In genomic region chr3:87616354-87616753, GRCm38 (mm10) we compare ENCODE assay signal across 10 mouse cellular contexts. TPM values are rescaled to one million over a fixed set of nuclear protein-coding genes. Genes with fewer than 3 reads are reported as not detected.
DNase-seq lines count a peak whose midpoint lies in the region; ATAC-seq lines count a peak whose summit lies in the region.
"Had no signal": no experiment of that assay in that cellular context is flagged by ENCODE, and none has a peak within 500 bp of the region (broad histone marks: within the 10 kb centered on the region; RNA-seq: fewer than 3 reads in every experiment).

No protein-coding gene starts in this region.

- peak overlapping the region; percentile 67; the same call in 1 of the 2 replicates for H3K4me2 ChIP-seq in heart, embryonic 11.5 days
- H3K4me2 ChIP-seq in intestine, embryonic 14.5 days (ENCODE audit: low read length): peak overlapping the region; percentile 61

- H3K4me3 ChIP-seq in heart, embryonic 11.5 days (ENCODE audit: low read depth, low read length): no peak overlapping the region; the same call in 1 of the 2 replicates
- H3K4me3 ChIP-seq in intestine, embryonic 14.5 days (ENCODE audit: low read depth, low read length): no peak overlapping the region

- peak overlapping the region; percentile 91; the same call in 1 of the 2 replicates for H3K9ac ChIP-seq in heart, embryonic 11.5 days (ENCODE audit: low read depth, low read length)
- H3K9ac ChIP-seq in intestine, embryonic 14.5 days (ENCODE audit: low read length): no peak overlapping the region

- no peaks in the 10 kb centered on the region for H3K9me3 ChIP-seq in heart, embryonic 11.5 days (replicated peaks; ENCODE audit: control insufficient read depth, low read length)
- H3K9me3 ChIP-seq in intestine, embryonic 14.5 days (ENCODE audit: control insufficient read depth, low read length): no peaks in the 10 kb centered on the region

- peaks cover 20% of the 10 kb centered on the region for H3K4me1 ChIP-seq in heart, embryonic 11.5 days (ENCODE audit: control insufficient read depth, insufficient read depth, low read length)
- peaks cover 25% of the 10 kb centered on the region for H3K4me1 ChIP-seq in intestine, embryonic 14.5 days (replicated peaks; ENCODE audit: control insufficient read depth, insufficient read depth, low read length)

- WGBS in heart, embryonic 11.5 days (ENCODE audit: insufficient replicate concordance): 57% methylated on average over 4 of the region's 4 CpGs
- WGBS in intestine, embryonic 14.5 days: 57% methylated on average over 4 of the region's 4 CpGs

- no peak for DNase-seq in heart, postnatal 4 days
- peak; percentile 36 for DNase-seq in MN1 (ENCODE audit: low spot score)
- no peak for DNase-seq in intestine, embryonic 14.5 days (ENCODE audit: low spot score)
- no peak for DNase-seq in ovary, adult 18-20 months (ENCODE audit: low spot score)
- DNase-seq in testis, postnatal 14 days (ENCODE audit: low spot score): no peak
- DNase-seq in urinary bladder, postnatal 36 days (ENCODE audit: low spot score in 2 of 2): no peak
- DNase-seq: adrenal gland, postnatal 36 days; left cerebral cortex, postnatal 4 days had no signal

- H3K36me3 ChIP-seq in heart, embryonic 11.5 days (ENCODE audit: control insufficient read depth, insufficient read depth, low read length): no peaks in the 10 kb centered on the region
- no peaks in the 10 kb centered on the region for H3K36me3 ChIP-seq in intestine, embryonic 14.5 days (ENCODE audit: control insufficient read depth, insufficient read depth, low read length)

- no peaks in the 10 kb centered on the region for H3K27me3 ChIP-seq in heart, embryonic 11.5 days (ENCODE audit: control insufficient read depth, insufficient read depth, low read length)
- H3K27me3 ChIP-seq in intestine, embryonic 14.5 days (replicated peaks; ENCODE audit: control insufficient read depth, insufficient read depth, low read length): no peaks in the 10 kb centered on the region

- H3K27ac ChIP-seq in heart, embryonic 11.5 days (ENCODE audit: low read depth, low read length): no peak overlapping the region
- H3K27ac ChIP-seq in intestine, embryonic 14.5 days (ENCODE audit: low read depth): no peak overlapping the region

- ATAC-seq in heart, embryonic 11.5 days (replicated peaks; ENCODE audit: insufficient number of reproducible peaks, low FRiP score, low TSS enrichment): no peak
- no peak for ATAC-seq in intestine, embryonic 14.5 days (replicated peaks; ENCODE audit: low FRiP score, low TSS enrichment, low read depth)
- ATAC-seq in megakaryocyte-erythroid progenitor cell, adult 5-6 weeks (replicated peaks; ENCODE audit: low FRiP score, low TSS enrichment, poor library complexity, severe bottlenecking): peak; percentile 44; the same call in 1 of the 2 replicates

RNA-seq across cellular contexts. Expression of gene Arhgef11, which starts 1.0 kb away (rescaled TPM):
- 8.6 and 11.0 TPM in 2 replicates for polyA plus RNA-seq in heart, embryonic 11.5 days (2014; fragmentation: Nextera tagmentation; extraction: Ambion mirVana)
- 10 to 100 TPM; 22.6 to 22.8 TPM for total RNA-seq in heart, postnatal 4 days (2021)
- polyA plus RNA-seq in intestine, embryonic 14.5 days (2014; fragmentation: Nextera tagmentation; extraction: Ambion mirVana): 17.6 and 18.9 TPM in 2 replicates
- total RNA-seq in megakaryocyte-erythroid progenitor cell, adult 5-6 weeks (2014; fragmentation: Nextera tagmentation): 4.7 and 5.3 TPM in 2 replicates
- 1.9 and 2.1 TPM in 2 replicates for total RNA-seq in megakaryocyte-erythroid progenitor cell, adult 5-6 weeks (2017)
